Mouse (Mus musculus) kidney, adult 2 months (tissue): ENCODE results near the gene Ssh3.

Experiments
- CTCF ChIP-seq: fragments of 200-500 bp; conservative IDR thresholded peaks from 2 replicates; pipeline ENCODE4 v1.5.1; 2011; ENCODE audit warnings: low read depth, mild to moderate bottlenecking, control low read depth, low read length, moderate library complexity, mixed read lengths; ENCODE audit not compliant: insufficient read depth, insufficient read length
- POLR2A ChIP-seq: fragments of 200-500 bp; IDR thresholded peaks from one replicate; pipeline ENCODE4 v1.6.1; 2011; ENCODE audit warnings: low read depth, low read length, control low read depth

GRCm38 (mm10) chr19:4213524-4213974 is 55.4 kb downstream of the Ssh3 start:
- TF ChIP-seq CTCF = no peak
- TF ChIP-seq POLR2A = no peak
